Mouse (Mus musculus) liver, embryonic 11.5 days (tissue): ENCODE results near the gene Arrb1. TPM values are rescaled to one million over a fixed set of nuclear protein-coding genes. Genes with fewer than 3 reads are reported as not detected.

Source experiments
- ATAC-seq: fragments of 200-750 bp; cut with Nextera tagmentation; replicated peaks from 2 replicates; pipeline ENCODE4 v1.8.0; 2017; ENCODE audit warnings: moderate number of reproducible peaks, mild to moderate bottlenecking, moderate TSS enrichment, moderate library complexity; ENCODE audit not compliant: low FRiP score
- DNase-seq: peaks from one replicate; pipeline ENCODE4 v3.0.0-alpha.2; 2017; ENCODE audit warnings: low spot score
- H3K27ac ChIP-seq: fragments of 300-500 bp; sonication (generic); 2 replicates; pipeline ENCODE4 v1.5.1; 2014; ENCODE audit warnings: mild to moderate bottlenecking, low read depth, low read length, control low read depth
- H3K27me3 ChIP-seq: fragments of 300-500 bp; sonication (generic); replicated peaks from 2 replicates; pipeline ENCODE4 v1.6.1; 2014; ENCODE audit warnings: low read length, mixed read lengths; ENCODE audit not compliant: control insufficient read depth, insufficient read depth
- H3K36me3 ChIP-seq: fragments of 300-500 bp; sonication (generic); 2 replicates; pipeline ENCODE4 v1.6.1; 2014; ENCODE audit warnings: mild to moderate bottlenecking, low read length, moderate library complexity, mixed read lengths; ENCODE audit not compliant: control insufficient read depth, insufficient read depth
- H3K4me1 ChIP-seq: fragments of 300-500 bp; sonication (generic); replicated peaks from 2 replicates; pipeline ENCODE4 v1.6.1; 2014; ENCODE audit warnings: low read length, mixed read lengths; ENCODE audit not compliant: control insufficient read depth, insufficient read depth
- H3K4me2 ChIP-seq: fragments of 300-500 bp; sonication (generic); 2 replicates; pipeline ENCODE4 v1.6.1; 2014; ENCODE audit warnings: mild to moderate bottlenecking, control low read depth, moderate library complexity
- H3K4me3 ChIP-seq: fragments of 300-500 bp; sonication (generic); 2 replicates; pipeline ENCODE4 v1.5.1; 2014; ENCODE audit warnings: low read depth, low read length, control low read depth
- H3K9ac ChIP-seq: fragments of 300-500 bp; sonication (generic); 2 replicates; pipeline ENCODE4 v1.6.1; 2014; ENCODE audit warnings: low read depth, low read length, control low read depth
- H3K9me3 ChIP-seq: fragments of 300-500 bp; sonication (generic); 2 replicates; pipeline ENCODE4 v1.6.1; 2016; ENCODE audit warnings: low read length, inconsistent platforms, mixed read lengths; ENCODE audit not compliant: control insufficient read depth
- WGBS: fragments of 180-500 bp; shearing (Covaris S2); extraction: QIAGEN DNeasy Blood & Tissue Kit; methylation state at CpG from one replicate; pipeline ENCODE4 v1.1.7; 2014; 5-methylcytosine and 5-hydroxymethylcytosine counted together
- polyA plus RNA-seq: library from polyadenylated mRNA; unstranded; fragments of >200 nt; fragmentation: Nextera tagmentation; extraction: Ambion mirVana; gene quantifications from 2 replicates; pipeline ENCODE4 v1.2.1, GENCODE M21; 2014

Arrb1 gene
- polyA plus RNA-seq, 1 experiment from 2014 or later = 27.9 TPM

DNA sequence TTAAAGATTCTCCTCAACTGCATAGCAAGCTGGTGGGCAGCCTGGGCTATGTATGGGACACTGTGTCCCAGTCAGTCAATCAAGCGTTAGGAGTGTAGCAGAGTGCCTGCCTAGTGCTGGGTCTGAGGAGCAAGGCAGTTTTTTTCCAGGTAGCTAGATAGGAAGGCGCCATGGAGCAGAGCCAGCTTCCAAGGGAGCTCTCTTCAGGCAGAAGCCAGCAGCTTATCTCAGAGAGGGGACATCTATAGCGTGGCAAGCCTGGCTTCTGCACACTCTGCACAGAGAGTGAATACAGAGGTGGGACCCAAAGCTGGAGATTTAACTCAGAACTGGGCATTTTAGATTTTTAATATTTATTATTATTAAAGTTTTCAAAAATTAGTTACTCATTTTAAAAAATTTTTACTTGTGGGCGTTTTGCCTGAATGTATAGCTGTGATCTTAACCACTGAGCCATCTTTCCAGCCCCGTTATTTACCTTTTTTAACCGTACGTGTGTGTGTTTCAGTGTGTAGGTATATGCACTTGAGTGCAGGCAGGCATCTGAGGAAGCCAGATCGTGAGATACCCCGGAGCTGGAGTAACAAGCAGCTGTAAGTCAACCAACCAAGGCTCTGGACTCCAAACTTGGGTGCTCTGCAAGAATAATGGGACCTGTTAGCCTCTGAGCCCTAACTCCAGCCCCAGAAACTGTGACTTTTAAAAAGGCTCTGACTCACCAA is 19.0 kb upstream of the Arrb1 start:
- 60% methylated on average over 9 of the region's 9 CpGs for WGBS
- Histone ChIP-seq H3K4me2 (peak overlapping the region; percentile 42), H3K36me3 (no peaks in the 10 kb centered on the region), H3K4me3 (0 out of 2 replicates have a peak overlapping the region, but pooled peaks have one; percentile 11), H3K9ac (peak overlapping the region; percentile 38), H3K4me1 (peaks cover 20% of the 10 kb centered on the region), H3K27me3 (no peaks in the 10 kb centered on the region), H3K27ac (peak overlapping the region; percentile 76), H3K9me3 (no peaks in the 10 kb centered on the region)
- DNase-seq = no peak
- peak; percentile 69 for ATAC-seq

DNA sequence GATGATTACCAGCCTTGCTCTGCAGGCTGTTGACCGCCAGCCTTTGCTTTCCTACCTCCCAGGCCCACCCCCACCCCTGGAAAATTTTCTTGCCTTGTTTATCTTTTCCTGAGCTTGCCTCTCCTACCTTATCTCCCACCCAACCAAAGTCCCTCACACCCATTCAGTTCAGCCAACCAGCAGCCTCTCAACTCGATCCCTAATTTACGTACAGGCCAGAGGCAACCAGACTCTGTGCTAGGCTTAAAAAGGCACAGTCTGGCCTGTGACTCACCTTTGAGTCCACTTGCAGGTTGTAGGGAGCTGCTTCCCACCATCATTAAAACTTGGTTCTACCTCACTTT is 18.5 kb upstream of the Arrb1 start:
- ATAC-seq = peak; percentile 91
- Histone ChIP-seq H3K4me1 (peaks cover 20% of the 10 kb centered on the region), H3K9ac (peak overlapping the region; percentile 38), H3K36me3 (no peaks in the 10 kb centered on the region), H3K27ac (peak overlapping the region; percentile 76), H3K27me3 (no peaks in the 10 kb centered on the region), H3K4me2 (peak overlapping the region; percentile 42), H3K9me3 (no peaks in the 10 kb centered on the region), H3K4me3 (0 out of 2 replicates have a peak overlapping the region, but pooled peaks have one; percentile 11)
- WGBS = 25% methylated on average over 3 of the region's 3 CpGs
- no peak for DNase-seq

DNA sequence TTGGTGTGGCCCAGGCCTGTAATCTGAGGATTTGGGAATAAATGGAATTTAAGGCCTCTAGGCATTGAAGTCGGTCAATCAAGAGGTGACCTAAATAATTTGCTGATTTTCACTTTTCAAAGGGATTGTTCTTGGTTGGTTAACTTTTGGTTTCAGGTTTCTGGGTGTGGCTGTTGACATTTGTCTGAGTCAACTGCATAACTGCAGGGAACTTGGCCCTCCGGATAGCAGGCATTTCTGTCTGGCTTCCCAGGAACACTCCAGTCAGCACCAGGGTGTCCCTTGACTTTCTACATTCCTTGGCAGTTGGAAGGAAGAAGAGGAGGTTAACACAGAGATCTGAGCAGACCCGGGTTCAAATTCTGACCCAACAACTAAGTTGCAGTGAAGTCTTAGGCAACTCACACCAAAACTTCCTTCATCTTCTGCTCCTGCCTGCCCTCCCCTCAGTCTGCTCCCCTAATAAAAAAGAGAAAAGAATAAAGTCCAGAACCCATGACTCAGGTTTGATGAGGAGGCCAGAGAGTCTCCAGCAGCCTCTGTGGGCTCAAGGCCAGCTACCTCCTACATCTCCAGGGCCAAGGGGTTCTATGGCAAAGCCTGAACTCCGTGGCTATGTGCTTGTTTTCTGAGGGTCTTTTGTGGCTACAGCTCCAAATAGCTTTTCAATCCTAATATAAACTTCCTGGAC is 16.2 kb upstream of the Arrb1 start:
- Histone ChIP-seq H3K27me3 (no peaks in the 10 kb centered on the region), H3K4me1 (peaks cover 20% of the 10 kb centered on the region), H3K27ac (peak overlapping the region; percentile 13), H3K9me3 (no peaks in the 10 kb centered on the region), H3K4me3 (no peak overlapping the region), H3K4me2 (no peak overlapping the region), H3K9ac (no peak overlapping the region), H3K36me3 (no peaks in the 10 kb centered on the region)
- WGBS = 68% methylated on average over 4 of the region's 4 CpGs
- DNase-seq (no peak), ATAC-seq (no peak)

DNA sequence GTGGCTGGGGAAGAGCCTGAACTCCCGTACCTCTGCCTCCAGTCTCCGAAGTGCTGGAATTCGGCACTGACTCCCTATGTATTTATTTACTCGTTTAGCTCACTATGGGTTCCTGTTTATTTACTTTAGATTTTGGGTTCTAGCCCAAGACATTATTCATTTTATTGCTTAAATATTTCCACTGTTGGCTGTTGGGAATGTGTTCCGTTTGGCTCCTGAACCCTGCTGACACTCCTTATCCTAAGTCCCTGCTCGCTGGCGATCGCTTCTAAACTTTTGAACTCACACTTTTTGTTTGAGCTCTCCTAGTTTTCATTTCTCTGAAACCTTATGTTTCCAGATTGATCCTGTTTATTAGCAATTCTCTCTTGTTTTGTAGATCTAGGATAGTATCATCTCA is 12.1 kb upstream of the Arrb1 start:
- Histone ChIP-seq H3K36me3 (no peaks in the 10 kb centered on the region), H3K4me3 (no peak overlapping the region), H3K4me2 (no peak overlapping the region), H3K9ac (no peak overlapping the region), H3K27me3 (no peaks in the 10 kb centered on the region), H3K9me3 (no peaks in the 10 kb centered on the region), H3K4me1 (peaks cover 3% of the 10 kb centered on the region; the same call in 1 of the 2 replicates), H3K27ac (no peak overlapping the region)
- no peak for DNase-seq
- WGBS = 76% methylated on average over 8 of the region's 8 CpGs
- no peak for ATAC-seq

DNA sequence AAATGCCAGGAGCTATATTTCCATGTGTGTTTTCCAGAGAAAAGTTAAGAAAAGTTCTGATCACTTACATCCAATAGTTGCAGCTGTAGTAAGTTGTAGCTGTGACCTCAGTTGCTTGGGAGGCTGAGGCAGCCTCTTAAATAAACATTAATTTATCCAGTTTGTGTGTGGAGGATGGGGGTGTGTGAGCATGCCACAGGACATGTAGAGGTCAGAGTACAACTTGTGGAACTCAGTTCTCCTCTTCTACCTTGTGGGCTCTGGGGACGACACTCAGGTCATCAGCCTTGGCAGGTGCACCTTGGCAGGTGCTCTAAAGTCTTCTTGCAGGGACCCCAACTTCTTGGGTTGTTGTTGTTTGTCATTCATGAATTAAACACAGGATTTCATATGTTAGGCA is 11.4 kb upstream of the Arrb1 start:
- WGBS = 76% methylated on average over 1 of the region's 1 CpGs
- ATAC-seq (no peak), DNase-seq (no peak)

DNA sequence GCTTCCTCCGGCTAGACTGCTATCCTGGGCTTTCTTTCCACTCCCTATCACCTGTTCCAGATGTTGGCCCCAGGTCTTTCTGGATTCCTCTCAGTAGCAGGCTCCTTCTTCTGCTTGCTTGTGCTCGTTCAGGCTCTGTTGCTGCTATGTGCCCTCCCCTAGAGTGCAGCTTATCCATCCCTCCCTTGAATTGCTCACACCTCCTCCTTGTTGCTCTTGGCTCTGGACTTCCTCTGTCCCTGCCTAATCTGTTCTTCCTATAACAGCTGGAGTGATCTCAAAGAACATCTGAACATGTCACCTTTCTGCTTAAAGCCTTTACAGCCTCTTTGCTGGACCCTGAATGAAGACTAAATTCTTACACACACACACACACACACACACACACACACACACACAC is 6.7 kb upstream of the Arrb1 start:
- ATAC-seq = no peak

More for the DNA sequence above, 11.4 kb upstream of the Arrb1 start:
- Histone ChIP-seq H3K36me3 (no peaks in the 10 kb centered on the region), H3K9ac (no peak overlapping the region), H3K4me2 (no peak overlapping the region), H3K27ac (no peak overlapping the region), H3K27me3 (no peaks in the 10 kb centered on the region), H3K9me3 (no peaks in the 10 kb centered on the region), H3K4me3 (no peak overlapping the region), H3K4me1 (peaks cover 3% of the 10 kb centered on the region)

DNA sequence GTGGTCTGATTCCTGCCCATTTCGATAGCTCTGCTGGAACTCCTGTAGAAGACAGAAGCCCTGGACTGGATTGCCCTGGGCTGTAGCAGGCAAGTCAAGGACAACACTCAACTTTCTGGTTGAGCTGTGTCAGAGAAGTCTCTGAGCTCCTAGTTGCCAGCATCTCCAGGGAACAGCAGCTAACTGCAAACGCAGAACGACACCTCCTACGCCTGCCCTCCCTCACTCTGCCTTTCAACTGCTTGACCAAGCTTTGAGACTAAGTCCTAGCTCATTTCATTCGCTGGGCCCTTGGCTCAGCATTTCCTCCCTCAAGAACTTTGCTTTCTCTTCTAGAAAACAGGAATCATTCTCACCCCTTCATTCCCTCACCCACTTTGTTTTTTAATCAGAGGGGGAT is 5.9 kb upstream of the Arrb1 start:
- no peaks in the 10 kb centered on the region for H3K36me3 ChIP-seq
- H3K4me3 ChIP-seq = no peak overlapping the region
- no peak overlapping the region for H3K9ac ChIP-seq
- no peak overlapping the region for H3K4me2 ChIP-seq
- DNase-seq (no peak), ATAC-seq (no peak)
- WGBS = 59% methylated on average over 5 of the region's 5 CpGs
- H3K27me3 ChIP-seq = no peaks in the 10 kb centered on the region
- no peaks in the 10 kb centered on the region for H3K9me3 ChIP-seq
- peaks cover 46% of the 10 kb centered on the region for H3K4me1 ChIP-seq
- peak overlapping the region; percentile 11; the same call in 1 of the 2 replicates for H3K27ac ChIP-seq

More for the DNA sequence above, 6.7 kb upstream of the Arrb1 start:
- H3K9me3 ChIP-seq = no peaks in the 10 kb centered on the region
- WGBS = 45% methylated on average over 2 of the region's 2 CpGs
- no peak overlapping the region for H3K4me2 ChIP-seq
- H3K4me3 ChIP-seq = no peak overlapping the region
- H3K36me3 ChIP-seq = no peaks in the 10 kb centered on the region
- H3K27ac ChIP-seq = no peak overlapping the region
- no peaks in the 10 kb centered on the region for H3K27me3 ChIP-seq
- H3K4me1 ChIP-seq = peaks cover 37% of the 10 kb centered on the region
- DNase-seq = no peak
- H3K9ac ChIP-seq = no peak overlapping the region

DNA sequence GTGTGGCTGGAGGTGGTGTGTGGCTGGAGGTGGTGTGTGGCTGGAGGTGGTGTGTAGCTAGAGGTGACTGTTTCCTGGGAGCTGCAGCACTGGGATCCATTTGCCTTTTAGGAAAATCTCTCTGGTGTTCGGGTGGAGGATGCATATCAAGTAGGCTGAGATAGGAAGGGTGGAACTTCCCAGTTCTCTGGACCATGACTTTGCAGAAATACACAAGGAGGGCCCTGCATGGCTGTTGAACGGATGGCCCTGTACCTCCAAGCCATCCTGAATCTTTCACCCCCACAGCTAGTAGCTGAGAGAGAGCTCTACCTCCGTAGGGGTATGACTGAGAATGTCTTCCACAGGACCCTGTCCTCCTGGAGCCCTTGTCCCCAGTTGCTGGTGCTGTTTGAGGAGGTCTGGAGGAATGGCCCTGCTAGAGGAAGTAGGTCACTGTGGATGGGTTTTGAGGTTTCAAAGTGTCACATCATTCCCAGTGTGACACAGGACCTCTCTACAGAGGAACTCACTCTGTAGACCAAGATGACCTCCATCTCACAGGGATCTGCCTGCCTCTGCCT is 3.8 kb upstream of the Arrb1 start:
- Histone ChIP-seq H3K27me3 (no peaks in the 10 kb centered on the region), H3K4me1 (peaks cover 55% of the 10 kb centered on the region), H3K9ac (peak overlapping the region; percentile 54), H3K4me2 (peak overlapping the region; percentile 46), H3K4me3 (no peak overlapping the region), H3K27ac (peak overlapping the region; percentile 85), H3K9me3 (no peaks in the 10 kb centered on the region), H3K36me3 (no peaks in the 10 kb centered on the region)
- ATAC-seq (no peak), DNase-seq (no peak)
- 42% methylated on average over 3 of the region's 3 CpGs for WGBS
